Mouse (Mus musculus) heart, postnatal 25 days (tissue): ENCODE measurements around the gene Gspt1. TPM values are rescaled to one million over a fixed set of nuclear protein-coding genes. Genes with fewer than 3 reads are reported as not detected.
"Not testable (repeated sequence)": the region's sequence is repeated elsewhere in the genome, so short reads cannot be mapped to it uniquely, and the experiment has no call there.

Experiments
- DNase-seq: peaks from one replicate; pipeline ENCODE4 v3.0.0; 2022; ENCODE audit warnings: low spot score
- intact Hi-C: fragments of 180-260 bp; cut with DNase I; formaldehyde crosslinking; loops from one replicate; pipeline ENCODE4 v1.15.1; 2025
- total RNA-seq, 2 experiments: library from RNA; stranded (reverse); gene quantifications; 2 replicates each; pipeline ENCODE4 v1.2.3; 2021

The Gspt1 gene
- total RNA-seq, result 10 to 100 TPM; 63.4 to 68.2 TPM

DNA sequence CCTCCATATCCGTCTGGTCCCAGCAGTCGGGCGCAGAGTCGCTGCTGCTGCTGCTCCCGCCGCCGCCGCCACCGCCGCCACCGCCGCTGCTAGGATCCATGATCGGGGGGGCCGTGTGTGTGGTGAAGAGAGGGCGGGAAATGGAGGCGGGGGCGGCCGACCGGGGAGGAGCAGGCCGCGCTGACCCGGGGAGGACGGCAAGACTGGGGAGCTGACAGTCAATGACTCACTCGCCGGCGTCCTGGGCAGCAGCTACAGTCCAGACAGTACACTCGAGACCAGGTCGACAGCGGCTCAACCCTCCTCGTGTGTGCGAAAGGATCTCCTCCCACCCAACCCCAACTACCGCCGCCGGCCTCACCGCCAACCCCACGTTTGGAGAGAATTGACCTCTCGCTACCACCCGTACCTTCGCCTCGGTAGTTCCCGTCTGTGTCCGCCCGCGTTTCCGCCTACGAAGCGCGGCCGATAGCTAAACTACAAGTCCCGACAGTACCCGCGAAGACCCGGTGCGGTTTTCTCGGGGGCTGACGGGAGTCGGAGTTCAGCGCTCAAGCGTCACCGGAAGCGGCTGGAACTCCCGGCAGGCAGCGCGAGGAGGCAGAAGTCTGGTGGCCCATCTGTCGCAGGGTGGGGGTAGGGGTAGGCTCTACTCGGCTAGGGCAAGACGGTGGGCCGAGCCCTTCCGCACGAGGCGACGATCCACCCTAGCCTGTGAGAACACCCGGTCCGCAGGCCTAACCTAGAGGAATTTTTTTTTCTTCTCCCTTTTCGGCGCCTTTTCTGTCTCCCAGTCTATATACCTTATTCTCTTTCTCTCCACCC, at the start of gene Gspt1:
TSS of gene Gspt1 (minus strand) at position 428 of the 825 bp plus-strand sequence.
- peak; percentile 98 for DNase-seq
- intact Hi-C loops, result loop anchor here (1.0 to 10.0 kb wide), 7 partner anchors 51 to 709 kb away; partner anchors contain the start of genes Clec16a, Cpped1, Dexi and Rsl1d1

DNA sequence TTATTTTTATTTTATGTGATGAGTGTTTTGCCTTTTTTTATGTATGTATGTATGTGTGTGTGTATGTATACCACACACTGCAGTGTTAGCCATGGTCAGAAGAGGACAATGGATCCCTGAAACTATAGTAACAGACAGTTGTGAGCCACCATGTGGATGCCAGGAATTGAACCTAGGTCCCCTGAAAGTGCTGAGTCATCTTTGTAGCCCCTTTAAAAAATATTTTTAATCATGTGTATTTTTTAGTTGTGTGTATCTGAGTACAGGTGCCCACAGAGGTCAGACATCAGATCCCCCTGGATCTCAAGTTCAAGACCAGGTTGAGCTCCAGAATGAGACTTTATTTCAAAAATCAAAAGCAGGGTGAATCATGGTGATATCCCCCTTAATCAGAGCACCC, 49.6 kb upstream of the Gspt1 start:
- intact Hi-C loops, result loop anchor here (5.0 kb wide), 1 partner anchor 114 kb away; no protein-coding TSS in a partner anchor
- DNase-seq, result no peak

DNA sequence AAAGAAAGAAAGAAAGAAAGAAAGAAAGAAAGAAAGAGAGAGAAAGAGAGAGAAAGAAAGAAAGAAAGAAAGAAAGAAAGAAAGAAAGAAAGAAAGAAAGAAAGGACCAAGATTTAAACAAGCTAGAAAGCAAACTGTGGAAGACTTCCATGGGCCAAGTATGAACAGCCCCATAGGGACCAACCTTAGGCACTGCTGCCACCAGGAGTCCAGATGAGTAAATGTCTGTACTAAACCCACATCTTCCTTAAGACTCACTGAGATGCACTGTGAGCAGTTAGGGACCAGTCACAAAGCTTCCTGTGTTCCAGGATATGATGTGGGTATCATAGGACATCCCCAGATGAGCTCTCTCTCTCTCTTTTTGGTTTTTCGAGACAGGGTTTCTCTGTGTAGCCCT, 43.6 kb upstream of the Gspt1 start:
- DNase-seq, intact Hi-C loops: not testable (repeated sequence)

DNA sequence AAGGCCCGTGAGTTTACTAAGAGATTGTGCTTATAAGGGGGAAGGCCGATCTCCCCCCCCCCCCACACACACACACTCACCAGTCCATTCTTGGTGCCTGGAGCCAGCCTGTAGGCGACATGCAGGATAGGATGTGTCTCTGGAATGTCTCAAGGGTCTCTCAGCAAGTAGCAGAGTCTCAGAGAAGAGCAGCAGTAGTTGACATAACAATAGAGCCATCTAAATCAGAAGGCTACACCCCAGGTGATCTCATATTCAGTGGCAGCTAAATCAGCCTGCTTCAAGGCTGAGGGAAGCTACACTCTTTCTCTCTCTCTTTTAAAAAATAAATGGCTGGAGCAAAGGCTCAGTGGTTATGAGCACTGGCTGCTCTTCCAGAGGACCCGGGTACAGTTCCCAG, 41.5 kb upstream of the Gspt1 start:
- intact Hi-C loops, DNase-seq: not testable (repeated sequence)

DNA sequence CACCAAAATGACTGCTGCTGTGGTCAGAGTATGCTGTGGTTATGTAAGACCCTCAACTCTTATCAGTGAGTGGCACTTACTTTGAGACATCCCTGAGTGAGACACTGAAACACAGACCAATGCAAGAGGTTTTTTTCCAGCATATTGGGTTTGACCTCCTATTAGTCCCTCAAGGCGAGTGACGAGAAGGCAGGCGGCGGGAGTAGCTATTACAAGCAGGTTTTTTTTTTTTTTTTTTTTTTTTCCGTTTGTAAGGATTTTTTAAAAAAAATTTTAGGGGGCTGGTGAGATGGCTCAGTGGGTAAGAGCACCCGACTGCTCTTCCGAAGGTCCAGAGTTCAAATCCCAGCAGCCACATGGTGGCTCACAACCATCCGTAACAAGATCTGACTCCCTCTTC, 34.7 kb upstream of the Gspt1 start:
- intact Hi-C loops, DNase-seq: not testable (repeated sequence)

DNA sequence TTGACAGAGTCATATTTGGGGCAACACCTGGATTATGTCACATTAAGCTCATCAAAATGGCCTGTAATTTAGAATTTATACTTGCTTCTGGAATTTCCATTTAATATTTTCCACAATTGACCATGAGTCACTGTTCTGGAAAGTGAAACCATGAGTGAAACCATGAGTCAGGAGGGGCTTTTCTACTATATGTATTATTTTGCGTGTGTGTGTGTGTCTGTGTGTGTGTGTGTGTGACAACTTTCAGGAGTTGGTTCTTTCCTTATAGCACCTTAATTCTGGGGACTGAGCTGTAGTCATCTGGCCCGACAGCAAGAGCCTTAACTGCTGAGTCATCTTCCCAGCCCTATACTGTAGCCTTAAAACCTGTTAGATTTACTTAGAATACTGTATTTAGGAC, 31.8 kb upstream of the Gspt1 start:
- intact Hi-C loops, result no loop called here
- no peak for DNase-seq

DNA sequence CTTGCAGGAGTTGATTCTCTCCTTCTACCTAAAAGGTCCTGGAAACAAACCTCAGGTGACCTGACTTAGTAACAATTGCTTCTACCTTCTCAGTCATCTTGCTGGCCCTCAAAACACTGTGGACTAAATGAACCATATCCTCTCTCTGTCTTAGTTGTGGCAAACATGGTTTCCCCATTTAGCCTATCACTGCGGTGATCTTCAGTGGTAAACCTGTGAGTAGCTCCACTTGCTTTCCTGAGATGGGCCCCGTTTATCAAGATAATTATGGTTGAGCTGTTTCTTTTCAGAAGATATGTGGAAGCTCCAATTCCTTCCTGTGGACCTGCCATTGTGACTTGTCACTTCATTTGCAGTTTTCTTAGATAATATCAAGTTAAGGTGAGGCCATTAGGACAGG, 30.8 kb upstream of the Gspt1 start:
- intact Hi-C loops, result no loop called here
- no peak for DNase-seq

DNA sequence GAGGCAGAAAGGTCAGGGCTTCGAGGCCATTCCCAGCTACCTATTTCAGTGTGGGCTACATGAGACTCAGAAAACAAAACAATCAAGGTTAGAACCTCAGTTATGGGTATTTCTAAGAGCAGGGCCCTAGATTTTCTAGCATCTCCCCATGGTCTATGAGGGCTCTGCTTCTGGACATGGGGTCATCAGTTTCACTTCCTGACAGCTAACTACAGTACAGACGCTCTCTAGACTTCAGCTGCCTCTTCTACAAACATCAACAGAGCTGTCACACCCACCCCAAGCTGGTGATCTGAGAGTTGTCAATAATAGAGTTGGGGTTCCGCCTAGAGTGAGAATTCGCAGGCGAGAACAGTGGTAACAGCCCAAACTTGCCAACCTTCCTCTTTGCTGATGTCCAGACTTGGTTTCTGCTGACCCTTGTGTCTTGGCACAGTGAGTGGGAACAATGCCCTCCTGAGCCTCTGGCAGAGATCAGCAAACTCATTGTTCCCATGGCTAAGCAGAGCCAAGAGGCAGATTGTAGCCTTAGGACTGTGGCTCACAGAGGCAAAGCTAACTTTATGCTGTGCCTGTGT, 28.6 kb upstream of the Gspt1 start:
- no peak for DNase-seq
- intact Hi-C loops, result no loop called here

DNA sequence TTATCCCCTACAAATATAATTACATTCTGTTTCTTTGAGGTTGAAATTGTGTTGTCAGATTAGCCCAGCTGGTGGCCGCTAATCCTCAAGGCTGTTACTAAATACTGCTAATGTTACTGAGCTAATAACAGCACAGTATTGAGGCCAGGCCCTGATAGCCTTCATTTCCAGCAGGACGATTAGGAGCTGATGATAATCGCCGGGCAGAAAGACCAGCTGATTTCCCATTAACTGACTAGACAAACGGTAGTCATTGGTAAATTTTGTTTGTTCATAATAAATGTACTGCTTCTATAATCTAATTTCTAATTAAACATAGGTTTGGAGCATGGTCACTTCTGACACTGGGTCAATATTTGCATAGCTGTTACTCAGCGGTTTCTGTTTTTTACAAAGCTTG, 24.7 kb upstream of the Gspt1 start:
- intact Hi-C loops, result no loop called here
- DNase-seq, result no peak

DNA sequence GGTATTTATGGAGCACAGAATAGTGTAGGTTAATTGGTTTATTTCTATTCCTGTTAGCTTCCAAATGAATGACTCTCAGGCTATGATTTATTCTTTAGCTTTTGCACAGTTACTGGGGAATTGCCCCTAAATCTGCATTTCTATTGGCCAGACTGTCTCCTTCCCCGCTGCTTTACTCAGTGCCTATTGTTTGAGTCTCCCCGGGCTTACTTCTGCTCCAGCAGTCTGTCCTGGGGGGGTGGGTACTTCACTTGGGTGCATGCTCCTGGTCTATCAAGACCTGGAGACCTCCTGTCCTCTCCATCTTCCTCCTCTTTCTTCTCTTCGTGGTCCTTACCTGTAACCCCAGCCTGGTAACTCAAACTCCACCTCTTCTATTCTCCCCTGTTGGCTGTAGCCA, 22.8 kb upstream of the Gspt1 start:
- intact Hi-C loops, result no loop called here
- no peak for DNase-seq

DNA sequence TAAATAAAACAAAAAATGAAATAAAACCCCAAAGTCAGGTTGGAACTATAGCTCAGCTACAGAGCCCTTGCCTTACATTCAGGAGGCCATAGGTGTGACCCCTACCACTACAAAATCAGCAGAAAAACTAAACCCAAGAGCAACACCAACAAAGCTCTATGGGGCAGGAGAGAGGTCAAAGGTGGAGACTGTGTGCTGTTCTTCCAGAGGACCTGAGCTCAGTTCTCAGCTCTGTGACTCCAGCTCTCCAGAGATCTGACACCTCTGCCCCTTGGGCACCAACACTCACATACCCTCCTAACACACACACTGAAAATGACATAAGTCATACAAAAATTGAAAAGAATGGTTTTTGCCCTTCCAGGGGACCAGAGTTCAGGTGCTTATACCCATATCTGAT, 16.9 kb upstream of the Gspt1 start:
- DNase-seq, result no peak

DNA sequence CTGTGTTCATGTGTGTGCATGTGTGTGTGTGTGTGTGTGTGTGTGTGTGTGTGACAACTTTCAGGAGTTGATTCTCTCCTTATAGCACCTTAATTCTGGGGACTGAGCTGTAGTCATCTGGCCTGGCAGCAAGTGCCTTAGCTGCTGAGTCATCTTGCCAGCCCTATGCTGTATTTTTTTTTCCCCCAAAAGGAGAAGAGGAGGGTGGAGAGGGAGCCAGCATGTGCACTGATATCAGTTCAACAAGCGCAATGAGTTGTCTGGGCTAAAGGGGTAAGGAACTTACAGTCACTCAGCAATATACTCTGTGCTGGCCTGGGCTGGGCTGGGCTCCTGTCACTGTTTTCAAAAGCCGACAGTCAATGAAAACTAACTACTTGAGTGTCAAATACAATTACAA, 16.5 kb upstream of the Gspt1 start:
- intact Hi-C loops, result no loop called here
- DNase-seq, result no peak

More for the DNA sequence above, 16.9 kb upstream of the Gspt1 start:
- intact Hi-C loops, result no loop called here

DNA sequence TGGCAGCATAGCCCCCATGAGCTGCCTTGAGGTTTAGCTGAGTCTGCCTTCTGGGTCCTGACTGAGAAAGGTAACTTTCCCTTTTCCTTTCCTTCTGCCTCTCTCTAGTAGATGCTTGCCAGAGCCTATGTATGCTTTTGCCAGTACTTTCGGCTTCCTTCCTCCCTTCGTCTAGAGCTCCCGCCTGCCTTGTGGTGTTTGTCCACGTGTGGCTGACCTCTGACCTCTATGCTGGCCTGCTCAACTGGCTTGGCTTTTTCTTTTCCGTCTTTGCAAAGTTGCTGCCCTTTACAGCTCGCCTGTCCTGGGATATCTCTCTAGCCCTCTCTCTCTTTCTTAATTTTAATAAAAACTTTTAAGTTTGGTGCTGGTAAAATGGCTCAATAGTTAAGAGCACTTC, 15.7 kb upstream of the Gspt1 start:
- intact Hi-C loops, result no loop called here
- no peak for DNase-seq

DNA sequence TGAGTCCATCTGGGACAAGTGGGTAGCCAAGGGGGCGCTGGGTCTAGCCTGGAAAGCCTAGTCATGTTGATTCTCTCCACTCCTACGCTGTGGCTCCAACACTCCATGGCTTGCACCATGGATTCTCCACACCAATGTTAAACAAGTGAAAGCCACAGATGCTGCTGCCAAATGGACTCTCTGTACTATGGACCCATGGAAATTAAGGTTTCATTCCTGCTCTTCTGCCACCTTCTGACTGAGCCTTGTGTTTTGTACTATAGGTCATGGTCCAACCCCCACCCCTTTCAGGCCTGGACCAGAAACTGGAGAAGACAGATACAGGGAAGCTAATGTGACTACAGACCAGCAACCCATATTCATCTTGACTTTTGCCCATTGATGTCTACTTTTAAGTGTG, 12.4 kb upstream of the Gspt1 start:
- intact Hi-C loops, result no loop called here
- no peak for DNase-seq

DNA sequence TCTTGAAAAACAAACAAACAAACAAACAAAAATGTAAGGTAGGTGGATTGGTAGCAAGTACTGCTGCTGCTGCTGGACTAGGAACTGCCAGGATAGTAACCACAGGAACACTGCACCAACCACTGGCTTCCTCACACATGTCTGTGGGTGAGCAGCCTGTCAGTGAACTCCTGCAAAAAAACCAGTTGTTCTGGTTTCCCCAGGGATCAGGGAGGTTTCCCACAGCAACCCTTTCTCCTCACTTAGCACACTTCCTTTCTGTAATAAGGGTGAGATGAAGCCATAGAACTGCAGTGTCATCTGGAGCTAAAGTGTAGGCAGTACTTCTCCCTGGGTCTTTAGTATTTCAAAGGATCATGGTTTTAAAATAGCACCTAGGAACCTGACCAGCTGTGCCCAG, 9.1 kb upstream of the Gspt1 start:
- intact Hi-C loops, result no loop called here

DNA sequence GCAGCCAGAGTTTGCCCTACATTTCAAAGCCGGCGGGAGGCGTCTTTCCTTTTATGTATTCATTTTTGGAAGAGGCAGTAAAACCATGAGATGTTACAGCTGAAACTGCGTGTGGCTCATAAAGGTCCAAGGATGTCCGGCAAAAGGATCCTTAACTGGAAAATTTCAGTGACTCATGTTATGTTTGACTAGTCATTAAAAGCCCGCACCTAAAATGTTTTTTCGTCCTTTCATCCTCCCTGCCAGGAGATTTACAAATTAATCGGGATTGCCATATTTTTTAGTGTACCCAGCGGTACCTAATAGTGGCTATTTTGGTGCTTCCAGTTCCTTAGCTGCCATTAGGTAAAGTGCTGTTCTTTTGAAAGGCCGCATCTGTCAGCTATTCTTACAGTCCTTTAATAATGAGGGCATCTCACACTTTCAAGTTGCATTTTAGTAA, 619 bp upstream of the Gspt1 start:
- DNase-seq, result no peak
- intact Hi-C loops, result loop anchor here (1.0 to 10.0 kb wide), 7 partner anchors 51 to 710 kb away; partner anchors contain the start of genes Clec16a, Cpped1, Dexi and Rsl1d1

More for the DNA sequence above, 9.1 kb upstream of the Gspt1 start:
- DNase-seq, result no peak

DNA sequence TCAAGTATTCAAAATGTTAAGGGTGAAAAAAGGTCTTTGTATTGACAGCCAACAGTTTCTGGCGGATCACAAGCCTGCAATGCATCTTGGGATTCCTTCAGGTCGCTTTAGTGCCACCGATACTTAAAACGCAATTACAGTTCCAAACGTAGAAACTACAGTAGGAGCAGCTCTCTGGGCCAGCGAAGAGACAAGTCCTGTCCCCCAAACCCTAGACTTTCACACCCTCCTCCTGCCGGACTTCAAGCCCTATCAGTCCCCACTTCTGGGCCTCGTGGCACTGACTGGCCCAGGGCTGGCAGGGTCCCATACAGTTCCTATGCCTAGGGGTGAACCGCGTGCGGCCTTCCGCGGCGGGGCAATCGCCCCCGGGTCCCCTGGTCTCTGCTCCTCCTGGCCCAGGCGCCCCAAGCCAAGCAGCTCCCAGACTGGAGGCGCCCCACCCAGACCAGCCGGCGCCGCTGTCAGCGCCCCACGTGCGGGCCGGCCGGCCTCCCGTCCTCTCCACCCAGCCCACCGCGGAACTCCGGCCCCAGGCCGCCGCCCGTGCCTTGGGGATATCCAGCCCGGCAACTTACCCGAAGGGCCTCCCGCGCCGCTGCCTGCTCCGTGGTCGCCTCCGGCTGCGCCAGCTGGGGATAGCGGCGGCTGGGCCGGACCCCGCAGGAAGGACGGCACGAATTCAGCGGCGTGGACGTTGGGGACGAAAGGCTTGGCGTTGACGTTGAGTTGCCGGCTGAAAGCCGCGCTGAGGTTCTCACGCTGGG, 877 bp downstream of the Gspt1 start:
- peak; percentile 31 for DNase-seq
- intact Hi-C loops, result loop anchor here (5.0 to 10.0 kb wide), 5 partner anchors 76 to 708 kb away; partner anchors contain the start of genes Clec16a, Cpped1, Dexi and Txndc11

DNA sequence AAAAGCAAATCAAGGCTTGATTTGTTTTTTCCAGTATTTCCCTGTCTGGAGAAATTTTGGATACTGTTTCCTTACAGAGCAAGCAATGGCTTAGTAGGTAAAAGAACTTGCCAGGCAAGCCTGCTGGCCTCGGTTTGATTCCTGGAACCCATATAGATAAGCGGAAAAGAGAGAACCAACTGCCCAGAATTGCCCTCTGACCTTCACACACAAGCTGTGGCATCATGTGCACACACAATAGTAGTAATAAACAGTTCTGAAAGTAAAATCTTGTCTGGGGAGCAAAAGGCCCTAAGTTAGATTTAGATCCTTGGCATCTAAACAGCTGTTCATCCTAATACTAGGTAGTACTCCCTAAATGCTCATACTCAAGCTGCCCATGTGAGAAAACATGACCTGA, 6.3 kb downstream of the Gspt1 start:
- DNase-seq, result no peak
- intact Hi-C loops, result no loop called here

DNA sequence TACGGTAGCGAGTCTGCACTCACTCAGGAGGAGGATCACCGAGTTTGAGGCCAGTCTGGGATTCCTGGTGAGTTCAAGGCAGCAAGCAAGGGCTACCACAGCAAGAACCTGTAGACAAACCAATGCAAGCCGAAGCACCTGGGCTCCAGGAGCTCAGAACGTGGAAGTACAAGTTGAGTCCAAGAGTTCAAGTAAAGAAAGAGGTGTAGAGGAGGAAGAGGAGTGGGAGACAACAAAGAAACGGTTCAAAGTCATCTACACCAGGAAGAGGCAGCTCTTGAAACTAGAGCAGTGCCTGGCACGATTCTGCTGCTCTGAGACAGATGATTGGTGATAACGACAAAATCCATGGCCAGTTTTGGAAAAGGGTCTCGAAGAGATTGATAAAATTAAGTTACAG, 8.4 kb downstream of the Gspt1 start:
- DNase-seq, result no peak
- intact Hi-C loops, result no loop called here

DNA sequence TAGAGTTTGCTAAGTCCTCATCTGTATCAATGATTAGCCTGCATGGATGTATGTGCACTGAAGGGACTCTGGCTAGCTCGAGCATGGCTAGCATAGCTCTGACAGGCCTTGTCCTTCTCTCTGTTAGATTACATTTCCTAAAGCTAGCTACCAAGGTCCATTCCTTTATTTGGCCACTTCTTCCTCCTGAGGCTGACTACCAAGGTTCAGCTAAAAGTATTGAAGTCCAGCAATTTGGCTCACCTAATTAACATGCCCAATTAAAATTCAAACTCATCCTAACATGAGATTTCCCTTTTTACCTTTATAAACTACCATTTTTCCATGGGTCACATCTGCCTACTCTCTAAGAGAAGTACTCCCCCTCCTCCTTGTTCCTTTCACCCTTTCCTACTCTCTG, 11.7 kb downstream of the Gspt1 start:
- no peak for DNase-seq
- intact Hi-C loops, result no loop called here

DNA sequence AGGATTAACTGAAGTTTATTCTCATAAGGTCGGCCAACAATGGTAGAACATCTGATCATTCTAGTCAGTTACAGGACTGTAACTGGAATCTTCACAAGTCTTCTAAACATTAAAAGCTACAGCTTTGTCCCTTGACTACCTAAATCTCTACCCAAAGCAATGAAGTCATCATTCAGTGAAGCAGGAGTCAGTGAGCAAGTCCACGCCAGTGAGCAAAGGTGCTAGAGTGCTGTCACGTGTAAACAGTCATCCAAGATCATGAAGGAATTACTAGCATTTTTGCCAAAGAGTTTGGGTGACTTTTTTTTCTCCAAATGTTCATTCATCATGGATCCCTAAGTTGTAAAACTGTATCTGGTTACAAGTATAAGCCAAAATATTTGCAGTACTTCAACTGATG, 36.3 kb downstream of the Gspt1 start:
- no peak for DNase-seq
- intact Hi-C loops, result no loop called here
